Mouse (Mus musculus) kidney, embryonic 15.5 days (tissue): Measurements from ENCODE around the gene Slc16a10. TPM values are rescaled to one million over a fixed set of nuclear protein-coding genes. Genes with fewer than 3 reads are reported as not detected.
A peak's percentile ranks its signal among the peaks of the same experiment; 100 is the strongest.

Experiments used
- ATAC-seq: fragments of 200-750 bp; cut with Nextera tagmentation; replicated peaks from 2 replicates; pipeline ENCODE4 v1.8.0; 2017; ENCODE audit warnings: moderate TSS enrichment; ENCODE audit not compliant: low FRiP score
- H3K27ac ChIP-seq: fragments of 300-500 bp; sonication (generic); 2 replicates; pipeline ENCODE4 v1.5.1; 2015; ENCODE audit warnings: mild to moderate bottlenecking, inconsistent platforms
- H3K27me3 ChIP-seq: fragments of 300-500 bp; sonication (generic); 2 replicates; pipeline ENCODE4 v1.6.1; 2015; ENCODE audit warnings: inconsistent platforms
- H3K36me3 ChIP-seq: fragments of 300-500 bp; sonication (generic); 2 replicates; pipeline ENCODE4 v1.6.1; 2015; ENCODE audit warnings: inconsistent platforms
- H3K4me1 ChIP-seq: fragments of 300-500 bp; sonication (generic); 2 replicates; pipeline ENCODE4 v1.6.1; 2015; ENCODE audit warnings: inconsistent platforms
- H3K4me2 ChIP-seq: fragments of 300-500 bp; sonication (generic); 2 replicates; pipeline ENCODE4 v1.6.1; 2015; ENCODE audit warnings: moderate library complexity, mild to moderate bottlenecking, inconsistent platforms
- H3K4me3 ChIP-seq: fragments of 300-500 bp; sonication (generic); replicated peaks from 2 replicates; pipeline ENCODE4 v1.5.1; 2015; ENCODE audit warnings: mild to moderate bottlenecking, inconsistent platforms
- H3K9ac ChIP-seq: fragments of 300-500 bp; sonication (generic); 2 replicates; pipeline ENCODE4 v1.6.1; 2015; ENCODE audit warnings: mild to moderate bottlenecking, inconsistent platforms
- H3K9me3 ChIP-seq: fragments of 300-500 bp; sonication (generic); replicated peaks from 2 replicates; pipeline ENCODE4 v1.6.1; 2016; ENCODE audit warnings: inconsistent platforms
- WGBS: fragments of 180-500 bp; shearing (Covaris S2); methylation state at CpG from one replicate; pipeline ENCODE4 v1.1.7; 2015; ENCODE audit warnings: mixed read lengths; 5-methylcytosine and 5-hydroxymethylcytosine counted together
- polyA plus RNA-seq: library from polyadenylated mRNA; unstranded; fragments of >200 nt; fragmentation: Nextera tagmentation; extraction: Ambion mirVana; gene quantifications from 2 replicates; pipeline ENCODE4 v1.2.1, GENCODE M21; 2015

The Slc16a10 gene
- polyA plus RNA-seq, 1 experiment from 2014 or later = 12.5 TPM

DNA sequence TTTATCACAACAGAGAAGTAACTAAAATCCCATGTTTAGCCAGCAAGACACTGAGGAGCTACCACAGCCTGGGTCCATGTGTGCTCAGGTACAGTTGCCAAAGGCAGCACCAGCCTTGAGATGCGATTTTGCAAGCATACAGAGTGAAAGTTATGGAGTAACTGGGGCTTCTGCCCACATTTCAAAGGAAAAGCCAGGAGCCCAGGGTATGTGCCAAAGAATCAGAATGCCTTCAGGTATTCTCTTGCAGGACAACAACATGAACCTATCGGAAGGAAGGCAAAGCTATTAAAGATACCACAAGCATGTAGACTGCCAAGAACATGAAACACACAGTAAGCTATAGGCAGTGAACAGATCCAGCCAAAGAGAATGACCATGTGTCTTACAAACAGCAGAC, 141.3 kb downstream of the Slc16a10 start:
- Histone ChIP-seq H3K36me3 (no peaks in the 10 kb centered on the region), H3K4me1 (peaks cover 3% of the 10 kb centered on the region; the same call in 1 of the 2 replicates), H3K4me3 (no peak overlapping the region), H3K9ac (no peak overlapping the region), H3K27me3 (no peaks in the 10 kb centered on the region), H3K4me2 (no peak overlapping the region), H3K27ac (no peak overlapping the region), H3K9me3 (no peaks in the 10 kb centered on the region)
- WGBS = 88% methylated on average over 2 of the region's 2 CpGs
- ATAC-seq = no peak

DNA sequence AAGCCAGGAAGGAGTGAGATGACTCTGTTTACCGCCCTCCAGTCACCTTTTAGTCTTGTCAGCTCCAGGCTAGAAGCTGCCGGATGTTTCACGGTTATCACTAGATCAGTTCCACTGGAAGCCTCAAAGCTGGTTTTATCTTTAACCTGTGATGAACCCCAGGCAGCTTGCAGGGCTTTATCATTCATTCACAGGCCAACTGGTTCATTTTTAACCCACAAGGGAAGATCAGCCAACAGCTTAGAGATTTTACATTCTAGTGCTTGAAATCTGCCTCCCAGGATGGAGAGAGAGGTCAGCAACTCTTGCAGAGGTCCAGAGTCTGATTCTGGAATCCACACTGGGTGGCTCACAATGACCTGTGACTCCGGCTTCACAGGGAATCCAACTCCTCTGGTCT, 150.9 kb downstream of the Slc16a10 start:
- 58% methylated on average over 4 of the region's 4 CpGs for WGBS
- ATAC-seq = peak; percentile 70

DNA sequence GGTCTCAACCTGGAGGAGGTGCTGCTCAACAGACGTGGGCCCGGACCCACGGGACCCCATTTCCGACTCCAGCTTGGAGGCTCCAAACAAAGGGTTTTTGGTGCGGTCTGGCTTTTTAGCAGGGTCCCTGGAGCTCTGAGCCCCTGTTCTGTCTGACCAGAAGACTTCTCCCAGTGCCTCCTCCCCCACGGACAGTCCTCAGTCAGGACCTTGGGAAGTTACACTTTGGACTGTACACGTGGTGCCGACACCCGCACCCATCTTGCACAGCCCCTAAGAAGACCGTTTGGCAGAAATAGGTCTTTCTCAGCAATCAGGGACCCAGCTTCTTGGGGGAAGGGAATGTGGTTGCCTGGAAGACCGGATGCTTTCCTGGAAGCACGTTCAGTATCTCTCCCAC, 155.6 kb downstream of the Slc16a10 start, which contains the start of gene Mfsd4b5:
Gene Mfsd4b5, minus strand, starts transcription at position 181 of the 400 bp plus-strand sequence.
- H3K4me2 ChIP-seq = no peak within 1 kb of the TSS
- no peak within 1 kb of the TSS for H3K27ac ChIP-seq
- H3K4me1 ChIP-seq = peaks cover 17% of the 10 kb centered on the region; the same call in 1 of the 2 replicates
- H3K9me3 ChIP-seq = no peaks in the 10 kb centered on the region
- WGBS = 89% methylated on average over 12 of the region's 12 CpGs
- H3K36me3 ChIP-seq = no peaks in the 10 kb centered on the region
- no peak within 1 kb of the TSS for H3K4me3 ChIP-seq
- ATAC-seq = no peak
- H3K9ac ChIP-seq = no peak within 1 kb of the TSS
- no peaks in the 10 kb centered on the region for H3K27me3 ChIP-seq

More for the DNA sequence above, 150.9 kb downstream of the Slc16a10 start:
- no peak overlapping the region for H3K4me3 ChIP-seq
- peak overlapping the region; percentile 67 for H3K27ac ChIP-seq
- 0 out of 2 replicates have a peak, but pooled peaks cover 4% of the 10 kb centered on the region for H3K9me3 ChIP-seq
- no peak overlapping the region for H3K4me2 ChIP-seq
- no peaks in the 10 kb centered on the region for H3K27me3 ChIP-seq
- no peaks in the 10 kb centered on the region for H3K36me3 ChIP-seq
- H3K4me1 ChIP-seq = peaks cover 9% of the 10 kb centered on the region; the same call in 1 of the 2 replicates
- H3K9ac ChIP-seq = no peak overlapping the region

Other genes with a start within 250 kb of the Slc16a10 start
- 5.6 and 5.7 TPM in 2 replicates for gene Mfsd4b4, start 243.0 kb downstream of the Slc16a10 start, polyA plus RNA-seq
- gene Mfsd4b2, start 215.3 kb downstream of the Slc16a10 start, polyA plus RNA-seq = not detected in 2 replicates
- 1.5 and 1.9 TPM in 2 replicates for gene Mfsd4b3, start 182.1 kb downstream of the Slc16a10 start, polyA plus RNA-seq
- 3.3 and 4.1 TPM in 2 replicates for gene Mfsd4b5, start 155.6 kb downstream of the Slc16a10 start, polyA plus RNA-seq
- 5.1 and 5.8 TPM in 2 replicates for gene Mfsd4b1, start 117.0 kb downstream of the Slc16a10 start, polyA plus RNA-seq
- gene Rpf2, start 104.8 kb upstream of the Slc16a10 start, polyA plus RNA-seq = 67.1 and 73.9 TPM in 2 replicates
- gene Gtf3c6, start 115.8 kb upstream of the Slc16a10 start, polyA plus RNA-seq = 106 and 109 TPM in 2 replicates
- gene Amd1, start 159.9 kb upstream of the Slc16a10 start, polyA plus RNA-seq = 64.6 and 65.5 TPM in 2 replicates
- 8.5 and 9.1 TPM in 2 replicates for gene Cdk19, start 197.3 kb upstream of the Slc16a10 start, polyA plus RNA-seq